Mouse (Mus musculus) erythroid progenitor cell, adult 5-6 weeks (primary cell): ENCODE results near the gene Ccdc162. TPM values are rescaled to one million over a fixed set of nuclear protein-coding genes. Genes with fewer than 3 reads are reported as not detected.

Experiments
- ATAC-seq: replicated peaks from 2 replicates; pipeline ENCODE4 v1.8.0; 2016; ENCODE audit warnings: moderate number of reproducible peaks, mild to moderate bottlenecking, moderate TSS enrichment, inconsistent platforms; ENCODE audit not compliant: poor library complexity, low FRiP score, severe bottlenecking
- total RNA-seq, 2 experiments: library from RNA; stranded (forward) in 1 of 2; stranded (reverse) in 1 of 2; fragments of 150-400 nt in 1 of 2; fragments of 186-747, 209-891 nt in 1 of 2; gene quantifications; 2 replicates each; pipeline versions ENCODE4 v1.2.3 to v1.2.4; 2015 to 2017; ENCODE audit warnings: low replicate concordance in 2 of 2

Ccdc162 gene
- total RNA-seq, 2 experiments from 2014 or later, result not detected

- no peak for ATAC-seq
Measured at GRCm38 (mm10) chr10:41586947-41587852, 129.2 kb downstream of the Ccdc162 start.

- ATAC-seq, result no peak
Measured at GRCm38 (mm10) chr10:41583383-41583782, 133.1 kb downstream of the Ccdc162 start.

- ATAC-seq, result no peak
Measured at GRCm38 (mm10) chr10:41582901-41583361, 133.5 kb downstream of the Ccdc162 start.

GRCm38 (mm10) chr10:41580441-41580840 is 136.0 kb downstream of the Ccdc162 start:
- no peak for ATAC-seq

GRCm38 (mm10) chr10:41578541-41578940 is 137.9 kb downstream of the Ccdc162 start:
- ATAC-seq, result no peak

GRCm38 (mm10) chr10:41576328-41576833 is 140.1 kb downstream of the Ccdc162 start:
- no peak for ATAC-seq

GRCm38 (mm10) chr10:41575451-41576327 is 140.7 kb downstream of the Ccdc162 start:
- no peak for ATAC-seq

GRCm38 (mm10) chr10:41573190-41573589 is 143.2 kb downstream of the Ccdc162 start:
- no peak for ATAC-seq

- no peak for ATAC-seq
Measured at GRCm38 (mm10) chr10:41572274-41572673, 144.2 kb downstream of the Ccdc162 start.

GRCm38 (mm10) chr10:41571065-41571464 is 145.4 kb downstream of the Ccdc162 start:
- ATAC-seq, result no peak

- no peak for ATAC-seq
Measured at GRCm38 (mm10) chr10:41568306-41568705, 148.1 kb downstream of the Ccdc162 start.

GRCm38 (mm10) chr10:41565141-41565540 is 151.3 kb downstream of the Ccdc162 start:
- ATAC-seq, result no peak

GRCm38 (mm10) chr10:41561701-41562395 is 154.6 kb downstream of the Ccdc162 start:
- no peak for ATAC-seq

GRCm38 (mm10) chr10:41558401-41558800 is 158.0 kb downstream of the Ccdc162 start:
- no peak for ATAC-seq

- no peak for ATAC-seq
Measured at GRCm38 (mm10) chr10:41555081-41555480, 161.4 kb downstream of the Ccdc162 start.

- no peak for ATAC-seq
Measured at GRCm38 (mm10) chr10:41553711-41554110, 162.7 kb downstream of the Ccdc162 start.

GRCm38 (mm10) chr10:41552847-41553589 is 163.4 kb downstream of the Ccdc162 start:
- ATAC-seq, result no peak

- no peak for ATAC-seq
Measured at GRCm38 (mm10) chr10:41552319-41552718, 164.1 kb downstream of the Ccdc162 start.

- ATAC-seq, result no peak
Measured at GRCm38 (mm10) chr10:41550711-41551110, 165.7 kb downstream of the Ccdc162 start.
